Mouse (Mus musculus): ENCODE results near the gene Pcp4l1.
"Not testable (repeated sequence)": the region's sequence is repeated elsewhere in the genome, so short reads cannot be mapped to it uniquely, and the experiment has no call there.

The Pcp4l1 gene

GRCm38 (mm10) chr1:171195887-171196397 is at the start of gene Pcp4l1:
Pcp4l1 (minus strand) TSS chr1:171196268.
- peak; percentile 28 for DNase-seq

- no peak for DNase-seq
Measured at GRCm38 (mm10) chr1:171245353-171245752, 49.3 kb upstream of the Pcp4l1 start.

- not testable (repeated sequence) for DNase-seq
Measured at GRCm38 (mm10) chr1:171241952-171242351, 45.9 kb upstream of the Pcp4l1 start.

GRCm38 (mm10) chr1:171240911-171241310 is 44.8 kb upstream of the Pcp4l1 start:
- no peak for DNase-seq

- DNase-seq, result no peak
Measured at GRCm38 (mm10) chr1:171239992-171240744, 44.1 kb upstream of the Pcp4l1 start.

GRCm38 (mm10) chr1:171238463-171238862 is 42.4 kb upstream of the Pcp4l1 start:
- DNase-seq, result no peak

- DNase-seq, result no peak
Measured at GRCm38 (mm10) chr1:171237438-171237837, 41.4 kb upstream of the Pcp4l1 start.

- no peak for DNase-seq
Measured at GRCm38 (mm10) chr1:171235791-171236190, 39.7 kb upstream of the Pcp4l1 start.

GRCm38 (mm10) chr1:171234538-171234937 is 38.5 kb upstream of the Pcp4l1 start:
- no peak for DNase-seq

GRCm38 (mm10) chr1:171234126-171234525 is 38.1 kb upstream of the Pcp4l1 start, which contains the start of gene Fcer1g:
Fcer1g (minus strand) TSS chr1:171234365.
- DNase-seq, result no peak

GRCm38 (mm10) chr1:171232800-171233730 is 37.0 kb upstream of the Pcp4l1 start:
- DNase-seq, result no peak

GRCm38 (mm10) chr1:171232348-171232747 is 36.3 kb upstream of the Pcp4l1 start:
- no peak for DNase-seq

GRCm38 (mm10) chr1:171231844-171232243 is 35.8 kb upstream of the Pcp4l1 start:
- no peak for DNase-seq

- no peak for DNase-seq
Measured at GRCm38 (mm10) chr1:171230215-171230614, 34.1 kb upstream of the Pcp4l1 start.

GRCm38 (mm10) chr1:171229750-171230149 is 33.7 kb upstream of the Pcp4l1 start:
- no peak for DNase-seq

- DNase-seq, result no peak
Measured at GRCm38 (mm10) chr1:171227879-171228278, 31.8 kb upstream of the Pcp4l1 start.

GRCm38 (mm10) chr1:171226780-171227179 is 30.7 kb upstream of the Pcp4l1 start:
- DNase-seq, result no peak

- no peak for DNase-seq
Measured at GRCm38 (mm10) chr1:171224857-171225256, 28.8 kb upstream of the Pcp4l1 start, which contains the start of gene Apoa2. Apoa2 (plus strand) TSS chr1:171225054.

- no peak for DNase-seq
Measured at GRCm38 (mm10) chr1:171223796-171224195, 27.7 kb upstream of the Pcp4l1 start.

GRCm38 (mm10) chr1:171223168-171223567 is 27.1 kb upstream of the Pcp4l1 start:
- DNase-seq, result no peak

- peak; percentile 92 for DNase-seq
Measured at GRCm38 (mm10) chr1:171222238-171223155, 26.4 kb upstream of the Pcp4l1 start, which contains the start of gene Tomm40l. Tomm40l (minus strand) TSS chr1:171222514.

Data from right cerebral cortex, postnatal 25 days (tissue).